Mouse (Mus musculus): ENCODE results near the gene Nubp2.

Nubp2 gene

GRCm38 (mm10) chr17:24860076-24860475, 26.1 kb downstream of the Nubp2 start:
- no peak for DNase-seq (ENCODE audit: low spot score)

DNA sequence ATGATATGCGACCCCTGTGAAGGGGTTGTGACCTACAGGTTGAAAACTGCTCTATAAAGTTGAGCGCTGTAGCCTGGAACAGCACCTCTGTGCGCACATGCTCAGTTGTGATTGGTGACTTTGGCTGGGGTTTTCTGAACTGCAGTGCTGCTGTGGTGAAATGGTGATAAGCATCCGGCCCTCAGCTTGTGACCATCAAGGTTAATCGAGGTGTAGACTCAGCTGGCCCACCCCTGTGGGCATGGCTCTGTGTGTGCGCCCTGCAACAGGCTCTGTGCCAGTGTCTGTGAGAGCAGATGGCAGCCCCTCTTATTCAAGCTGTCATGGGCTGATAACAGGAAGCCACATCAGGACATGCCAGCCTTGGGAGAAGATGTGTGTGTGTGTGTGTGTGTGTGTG, 27.2 kb downstream of the Nubp2 start:
- no peak for DNase-seq (ENCODE audit: low spot score)

DNA sequence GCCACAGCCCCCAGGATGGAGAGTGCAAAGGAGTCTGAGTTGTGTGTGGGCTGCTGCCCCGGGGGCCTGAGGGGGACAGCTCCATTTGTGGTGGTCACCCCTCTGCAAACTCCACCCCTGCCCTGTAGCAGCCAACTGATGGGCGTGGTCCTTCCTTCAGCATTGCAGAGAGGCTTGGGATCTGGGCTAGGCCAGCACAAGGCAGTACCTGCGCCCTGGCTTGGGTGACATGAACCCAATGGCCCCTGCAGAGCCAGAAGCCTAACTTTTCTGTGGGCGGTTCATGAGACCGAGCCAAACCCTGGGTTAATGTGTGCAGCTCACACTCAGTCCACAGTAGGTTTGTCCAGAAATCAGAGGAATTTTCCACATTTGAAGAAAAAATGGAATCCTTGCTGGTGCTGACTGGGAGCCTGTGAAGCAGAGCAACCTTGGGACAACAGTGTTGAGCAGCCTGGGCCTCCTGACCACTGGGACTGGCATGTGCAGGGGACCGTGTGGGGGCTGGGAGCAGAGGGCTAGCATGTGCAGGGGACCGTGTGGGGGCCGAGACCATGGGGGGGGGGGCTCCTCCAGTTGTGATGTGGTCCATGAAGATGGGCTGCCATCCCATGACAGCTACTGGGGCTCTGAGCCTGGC, 28.2 kb downstream of the Nubp2 start:
- no peak for DNase-seq (ENCODE audit: low spot score)

- DNase-seq (ENCODE audit: low spot score) = no peak
Measured at GRCm38 (mm10) chr17:24856589-24856988, 29.6 kb downstream of the Nubp2 start.

- no peak for DNase-seq (ENCODE audit: low spot score)
Measured at GRCm38 (mm10) chr17:24855838-24856464, 30.2 kb downstream of the Nubp2 start.

DNA sequence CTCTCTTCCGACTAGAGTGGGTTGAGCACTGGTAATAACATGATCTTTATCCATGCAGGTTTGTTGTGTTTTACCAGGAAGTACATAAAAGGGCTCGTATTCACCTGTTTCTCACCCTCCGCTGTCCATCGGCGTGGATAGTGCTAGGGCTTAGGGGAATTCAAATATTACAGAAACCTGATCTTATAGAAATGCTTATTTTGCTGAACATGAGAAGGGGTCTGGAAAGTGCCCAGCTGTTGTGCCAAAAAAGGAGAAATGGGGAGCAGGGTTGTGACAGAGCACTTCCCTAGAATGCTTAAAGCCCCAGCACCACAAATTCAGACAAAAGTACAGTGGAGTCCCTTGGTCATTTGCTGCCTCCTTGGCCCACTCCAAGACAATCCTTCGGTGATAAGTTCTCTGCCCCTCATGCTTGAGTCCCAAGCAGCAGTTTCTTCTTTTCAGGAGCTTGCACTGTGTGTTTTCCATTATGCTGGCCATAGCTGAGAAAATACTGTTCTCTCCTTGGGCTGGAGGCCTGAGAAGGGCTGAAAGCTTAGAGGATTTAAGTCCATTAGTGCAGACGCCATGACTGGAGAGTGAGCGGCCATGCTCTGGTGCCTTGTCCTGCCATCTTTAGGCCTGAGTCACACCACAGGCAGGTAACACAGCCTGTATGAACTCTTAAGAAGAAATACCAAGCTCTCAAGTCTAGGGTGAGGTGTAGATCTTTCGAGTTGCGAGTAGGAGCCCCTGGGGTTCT, 34.6 kb downstream of the Nubp2 start:
- no peak for DNase-seq (ENCODE audit: low spot score)

GRCm38 (mm10) chr17:24850773-24851127, 35.4 kb downstream of the Nubp2 start:
- DNase-seq (ENCODE audit: low spot score) = no peak

- peak; percentile 95 for DNase-seq (ENCODE audit: low spot score)
Measured at GRCm38 (mm10) chr17:24850065-24850772, 35.9 kb downstream of the Nubp2 start, which contains the start of gene Fahd1. Fahd1 (minus strand) TSS chr17:24850364.

- DNase-seq (ENCODE audit: low spot score) = no peak
Measured at GRCm38 (mm10) chr17:24849733-24850064, 36.5 kb downstream of the Nubp2 start.

DNA sequence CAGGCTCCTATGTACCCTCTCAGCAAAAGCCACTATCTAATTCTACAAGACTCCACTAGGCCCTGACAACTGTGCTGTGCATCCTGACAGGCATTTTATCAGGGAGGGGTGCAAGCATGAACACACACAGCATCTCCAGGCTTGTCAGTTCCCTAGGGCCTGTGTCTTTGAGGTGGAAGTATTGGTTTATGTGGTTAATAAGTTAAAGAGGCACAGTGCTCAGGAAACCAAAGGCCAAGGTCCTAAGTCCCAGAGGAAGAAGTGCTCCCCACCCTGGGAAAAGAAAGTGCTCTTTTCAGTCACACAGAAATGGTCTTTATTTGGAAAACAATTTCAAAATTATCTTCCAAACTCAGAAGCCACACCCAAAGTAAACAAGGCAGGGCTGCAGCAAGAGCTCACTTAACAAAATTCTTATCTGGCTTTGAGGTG, 37.5 kb downstream of the Nubp2 start:
- DNase-seq (ENCODE audit: low spot score) = no peak

- DNase-seq (ENCODE audit: low spot score) = no peak
Measured at GRCm38 (mm10) chr17:24847386-24847785, 38.8 kb downstream of the Nubp2 start.

DNA sequence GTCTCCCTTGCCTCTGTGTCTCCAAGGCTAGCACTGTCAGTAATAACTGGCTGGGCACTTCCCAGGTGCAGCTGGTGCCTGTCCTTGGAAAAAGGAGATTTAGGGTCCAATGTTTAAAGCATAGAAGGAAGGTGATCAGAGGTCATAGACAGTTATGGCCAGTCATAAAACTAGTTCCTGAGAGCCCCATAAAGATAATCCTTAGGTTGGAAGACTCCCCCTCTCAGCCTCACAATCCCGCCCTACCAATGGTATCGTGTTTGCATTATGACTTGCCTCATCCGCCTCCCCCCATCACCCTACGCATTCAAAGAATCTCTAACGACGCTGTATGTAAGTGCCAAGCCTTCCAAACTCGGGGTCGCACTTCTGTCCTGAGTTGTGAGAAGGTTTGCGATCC, 41.6 kb downstream of the Nubp2 start:
- no peak for DNase-seq (ENCODE audit: low spot score)

DNA sequence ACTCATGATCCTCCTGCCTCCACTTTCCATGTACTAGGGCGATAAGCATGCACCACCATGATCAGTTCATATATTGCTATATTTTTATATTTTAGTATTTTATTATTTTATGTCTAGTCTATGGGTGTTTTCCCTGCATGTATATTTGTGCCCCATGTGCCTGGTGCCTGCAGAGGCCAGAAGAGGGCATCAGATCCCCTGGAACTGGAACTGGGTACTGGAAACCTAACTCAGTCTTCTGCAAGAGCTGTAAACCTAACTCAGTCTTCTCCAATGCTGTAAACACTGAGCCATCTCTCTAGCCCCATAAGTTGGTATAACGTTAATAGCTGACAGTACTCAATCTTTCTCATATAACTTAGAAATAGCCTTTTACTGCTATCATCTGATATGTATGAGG, 43.5 kb downstream of the Nubp2 start:
- DNase-seq (ENCODE audit: low spot score) = no peak

GRCm38 (mm10) chr17:24841133-24841532, 45.0 kb downstream of the Nubp2 start:
- DNase-seq (ENCODE audit: low spot score) = peak; percentile 48

GRCm38 (mm10) chr17:24840341-24840740, 45.8 kb downstream of the Nubp2 start:
- no peak for DNase-seq (ENCODE audit: low spot score)

GRCm38 (mm10) chr17:24839842-24840241, 46.3 kb downstream of the Nubp2 start, which contains the start of gene Hagh:
Hagh (plus strand) TSS chr17:24840143.
- DNase-seq (ENCODE audit: low spot score) = no peak
